Mouse (Mus musculus): ENCODE measurements around the gene Patl1. TPM values are rescaled to one million over a fixed set of nuclear protein-coding genes. Genes with fewer than 3 reads are reported as not detected.
"Not testable (repeated sequence)": the region's sequence is repeated elsewhere in the genome, so short reads cannot be mapped to it uniquely, and the experiment has no call there.

Gene Patl1
- polyA plus RNA-seq (2015; fragmentation: Nextera tagmentation; extraction: Ambion mirVana): 9.2 and 9.4 TPM in 2 replicates

GRCm38 (mm10) chr19:11912037-11912532 is at the start of gene Patl1:
Patl1 (plus strand) TSS chr19:11912399.
- ATAC-seq (peak; percentile 97), DNase-seq (ENCODE audit: low spot score) (peak; percentile 100)
- under 1% methylated on average over 33 of the region's 53 CpGs for WGBS
- Histone ChIP-seq H3K36me3 (ENCODE audit: insufficient read depth, low read length) (no peaks in the 10 kb centered on the region), H3K9ac (replicated peaks; ENCODE audit: low read depth) (peak within 1 kb of the TSS; percentile 85), H3K9me3 (ENCODE audit: low read length) (no peaks in the 10 kb centered on the region), H3K4me3 (ENCODE audit: low read depth, low read length) (peak within 1 kb of the TSS; percentile 97), H3K4me1 (ENCODE audit: insufficient read depth, low read depth, low read length) (peaks cover 4% of the 10 kb centered on the region; the same call in 1 of the 2 replicates), H3K27ac (ENCODE audit: low read length) (peak within 1 kb of the TSS; percentile 98), H3K27me3 (replicated peaks; ENCODE audit: insufficient read depth, low read length) (no peaks in the 10 kb centered on the region), H3K4me2 (replicated peaks; ENCODE audit: low read depth, low read length) (peak within 1 kb of the TSS; percentile 64)
- TF ChIP-seq CTCF (IDR thresholded peaks at IDR 0.05) (no peak), EP300 (IDR thresholded peaks at IDR 0.05) (no peak)

DNA sequence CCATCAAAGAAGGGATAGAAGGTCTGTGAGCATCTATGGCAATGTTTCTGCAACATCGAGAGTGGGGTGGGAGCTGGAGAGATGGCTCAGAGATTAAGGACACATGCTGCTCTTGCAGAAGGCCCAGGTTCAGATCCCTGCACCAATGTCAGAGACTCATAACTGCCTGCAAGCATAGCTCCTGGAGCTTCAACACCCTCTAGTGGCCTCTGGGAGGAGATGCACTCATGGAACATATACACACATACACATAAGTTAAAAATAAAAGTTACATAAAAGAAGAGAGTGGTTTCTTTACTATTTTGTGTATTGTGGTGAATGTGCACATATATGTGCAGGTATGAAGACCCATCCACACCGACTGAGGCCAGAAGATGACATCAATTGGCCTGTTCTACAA is 44.4 kb upstream of the Patl1 start:
- ATAC-seq (no peak), DNase-seq (ENCODE audit: low spot score) (no peak)
- Histone ChIP-seq H3K4me3 (ENCODE audit: low read depth, low read length) (no peak overlapping the region), H3K4me1 (ENCODE audit: insufficient read depth, low read depth, low read length) (no peaks in the 10 kb centered on the region), H3K9me3 (ENCODE audit: low read length) (0 out of 2 replicates have a peak, but pooled peaks cover 3% of the 10 kb centered on the region), H3K27me3 (replicated peaks; ENCODE audit: insufficient read depth, low read length) (no peaks in the 10 kb centered on the region), H3K4me2 (replicated peaks; ENCODE audit: low read depth, low read length) (no peak overlapping the region), H3K36me3 (ENCODE audit: insufficient read depth, low read length) (no peaks in the 10 kb centered on the region), H3K27ac (ENCODE audit: low read length) (no peak overlapping the region), H3K9ac (replicated peaks; ENCODE audit: low read depth) (no peak overlapping the region)
- TF ChIP-seq EP300 (IDR thresholded peaks at IDR 0.05): no peak
- TF ChIP-seq CTCF (IDR thresholded peaks at IDR 0.05): peak; percentile 11; the same call in 1 of the 2 replicates
- WGBS: 77% methylated on average over 2 of the region's 2 CpGs

DNA sequence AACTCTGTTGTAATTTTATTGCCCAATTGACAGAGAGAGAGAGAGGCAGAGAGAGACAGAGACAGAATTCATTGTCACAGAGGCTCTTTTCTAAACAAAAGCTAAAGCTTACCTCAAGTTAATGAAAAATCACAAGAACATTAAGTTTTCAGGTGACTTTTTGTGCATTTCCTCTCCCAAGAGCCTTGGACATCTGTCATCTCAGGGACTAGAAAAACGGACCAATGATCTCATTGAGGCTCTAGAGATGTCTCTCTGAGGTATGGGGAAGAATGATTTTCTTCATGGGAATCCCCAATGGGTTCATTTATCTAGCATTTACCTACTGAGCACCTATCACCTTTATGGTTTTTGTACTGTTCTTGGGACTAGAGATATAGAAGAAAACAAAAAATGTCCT is 37.2 kb upstream of the Patl1 start, which contains the start of gene Olfr1419:
Gene Olfr1419 (minus strand): TSS at position 101 of the 400 bp plus-strand sequence.
- Histone ChIP-seq H3K27me3 (replicated peaks; ENCODE audit: insufficient read depth, low read length) (no peaks in the 10 kb centered on the region), H3K9me3 (ENCODE audit: low read length) (no peaks in the 10 kb centered on the region), H3K9ac (replicated peaks; ENCODE audit: low read depth) (no peak within 1 kb of the TSS), H3K4me2 (replicated peaks; ENCODE audit: low read depth, low read length) (no peak within 1 kb of the TSS), H3K27ac (ENCODE audit: low read length) (no peak within 1 kb of the TSS), H3K4me1 (ENCODE audit: insufficient read depth, low read depth, low read length) (no peaks in the 10 kb centered on the region), H3K36me3 (ENCODE audit: insufficient read depth, low read length) (no peaks in the 10 kb centered on the region), H3K4me3 (ENCODE audit: low read depth, low read length) (no peak within 1 kb of the TSS)
- no peak for TF ChIP-seq EP300 (IDR thresholded peaks at IDR 0.05)
- no peak for TF ChIP-seq CTCF (IDR thresholded peaks at IDR 0.05)
- 24% methylated on average over 1 of the region's 1 CpGs for WGBS
- no peak for ATAC-seq
- DNase-seq (ENCODE audit: low spot score): no peak

- not testable (repeated sequence) for H3K4me3 ChIP-seq (ENCODE audit: low read depth, low read length); H3K27ac ChIP-seq (ENCODE audit: low read length); H3K4me1 ChIP-seq (ENCODE audit: insufficient read depth, low read depth, low read length); H3K27me3 ChIP-seq (replicated peaks; ENCODE audit: insufficient read depth, low read length); DNase-seq (ENCODE audit: low spot score); H3K9me3 ChIP-seq (ENCODE audit: low read length); ATAC-seq; H3K4me2 ChIP-seq (replicated peaks; ENCODE audit: low read depth, low read length); H3K36me3 ChIP-seq (ENCODE audit: insufficient read depth, low read length); H3K9ac ChIP-seq (replicated peaks; ENCODE audit: low read depth)
- 41% methylated on average over 15 of the region's 22 CpGs for WGBS
Observed at GRCm38 (mm10) chr19:11878404-11878803, 33.8 kb upstream of the Patl1 start.

DNA sequence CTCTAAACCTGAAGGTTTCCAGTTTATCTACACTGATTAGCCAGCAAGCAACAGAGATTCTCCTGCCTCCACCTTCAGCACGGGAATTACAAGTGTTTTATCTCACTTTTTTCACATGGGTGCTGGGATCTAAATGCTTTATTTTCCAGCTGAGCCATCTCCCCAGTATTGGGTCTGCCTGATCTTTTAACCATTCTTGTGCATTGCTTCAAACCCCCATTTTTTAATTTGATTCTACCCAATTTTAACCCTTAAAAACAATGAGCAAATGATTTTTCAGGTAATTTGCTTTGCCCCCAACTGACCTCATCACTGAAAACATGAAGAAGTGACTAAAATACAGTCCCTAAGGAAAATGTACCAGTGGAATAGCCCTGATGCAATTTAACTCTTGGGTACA is 25.9 kb upstream of the Patl1 start, which contains the start of gene Olfr1420:
Gene Olfr1420 (plus strand): TSS at position 301 of the 400 bp plus-strand sequence.
- ATAC-seq: no peak
- Histone ChIP-seq H3K4me1 (ENCODE audit: insufficient read depth, low read depth, low read length) (no peaks in the 10 kb centered on the region), H3K4me2 (replicated peaks; ENCODE audit: low read depth, low read length) (no peak within 1 kb of the TSS), H3K9me3 (ENCODE audit: low read length) (no peaks in the 10 kb centered on the region), H3K27me3 (replicated peaks; ENCODE audit: insufficient read depth, low read length) (no peaks in the 10 kb centered on the region), H3K9ac (replicated peaks; ENCODE audit: low read depth) (no peak within 1 kb of the TSS), H3K27ac (ENCODE audit: low read length) (no peak within 1 kb of the TSS), H3K4me3 (ENCODE audit: low read depth, low read length) (no peak within 1 kb of the TSS), H3K36me3 (ENCODE audit: insufficient read depth, low read length) (no peaks in the 10 kb centered on the region)
- TF ChIP-seq EP300 (IDR thresholded peaks at IDR 0.05) (no peak), CTCF (IDR thresholded peaks at IDR 0.05) (no peak)
- DNase-seq (ENCODE audit: low spot score): no peak
- WGBS: 23% methylated on average over 1 of the region's 1 CpGs

GRCm38 (mm10) chr19:11911021-11911420 is 1.2 kb upstream of the Patl1 start:
- no peaks in the 10 kb centered on the region for H3K9me3 ChIP-seq (ENCODE audit: low read length)
- H3K27ac ChIP-seq (ENCODE audit: low read length): peak overlapping the region; percentile 89; the same call in 1 of the 2 replicates
- WGBS: 74% methylated on average over 5 of the region's 5 CpGs
- TF ChIP-seq EP300 (IDR thresholded peaks at IDR 0.05) (no peak), CTCF (IDR thresholded peaks at IDR 0.05) (no peak)
- peaks cover 4% of the 10 kb centered on the region; the same call in 1 of the 2 replicates for H3K4me1 ChIP-seq (ENCODE audit: insufficient read depth, low read depth, low read length)
- ATAC-seq (no peak), DNase-seq (ENCODE audit: low spot score) (peak; percentile 52)
- H3K9ac ChIP-seq (replicated peaks; ENCODE audit: low read depth): no peak overlapping the region
- peak overlapping the region; percentile 64 for H3K4me2 ChIP-seq (replicated peaks; ENCODE audit: low read depth, low read length)
- no peaks in the 10 kb centered on the region for H3K36me3 ChIP-seq (ENCODE audit: insufficient read depth, low read length)
- peak overlapping the region; percentile 97 for H3K4me3 ChIP-seq (ENCODE audit: low read depth, low read length)
- no peaks in the 10 kb centered on the region for H3K27me3 ChIP-seq (replicated peaks; ENCODE audit: insufficient read depth, low read length)
